17 mouse cellular contexts compared by ENCODE assay signal in the genomic region with DNA sequence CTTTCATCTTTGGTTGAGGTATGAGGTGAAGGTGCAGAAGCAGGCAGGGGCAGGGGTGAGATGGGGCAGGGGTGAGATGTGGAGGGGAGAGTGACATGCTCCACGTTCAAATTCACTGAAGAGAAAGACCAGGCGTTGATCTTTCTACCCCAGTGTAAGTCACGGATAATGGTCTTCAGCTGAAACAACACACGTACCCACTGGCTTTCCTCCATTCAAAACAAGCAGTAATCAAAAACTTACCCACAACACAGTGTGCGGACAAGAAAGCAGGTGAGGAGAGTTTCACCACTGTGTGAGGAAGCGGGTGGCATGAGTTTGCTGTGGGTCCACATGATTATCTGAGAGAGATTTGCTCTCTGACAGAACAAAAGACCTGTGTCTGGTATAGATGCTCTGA.
"Had no signal": no experiment of that assay in that cellular context is flagged by ENCODE, and none has a peak within 500 bp of the region (broad histone marks: within the 10 kb centered on the region; RNA-seq: fewer than 3 reads in every experiment).

No protein-coding gene starts in this region.

- H3K4me3 ChIP-seq: limb, embryonic 15.5 days; liver, embryonic 12.5 days; lung, embryonic 15.5 days; midbrain, embryonic 13.5 days; myocyte; neural tube, embryonic 12.5 days had no signal

- H3K9ac ChIP-seq: limb, embryonic 15.5 days; liver, embryonic 12.5 days; lung, embryonic 15.5 days; midbrain, embryonic 13.5 days; neural tube, embryonic 12.5 days had no signal

- H3K4me1 ChIP-seq: limb, embryonic 15.5 days; liver, embryonic 12.5 days; lung, embryonic 15.5 days had no signal

- H3K9me3 ChIP-seq: limb, embryonic 15.5 days; lung, embryonic 15.5 days; midbrain, embryonic 13.5 days; neural tube, embryonic 12.5 days had no signal

- ATAC-seq: liver, embryonic 12.5 days; midbrain, embryonic 13.5 days had no signal

- H3K27ac ChIP-seq: kidney, postnatal 0 days; limb, embryonic 15.5 days; liver, embryonic 12.5 days; lung, embryonic 15.5 days; macrophage; neural tube, embryonic 12.5 days had no signal

- H3K4me2 ChIP-seq: limb, embryonic 15.5 days; liver, embryonic 12.5 days; lung, embryonic 15.5 days; midbrain, embryonic 13.5 days had no signal

- DNase-seq: kidney, postnatal 36 days; layer of hippocampus, adult 9-11 months; layer of hippocampus, postnatal 36 days; lung, postnatal 14 days; retina, postnatal 1 day; right cerebral cortex, postnatal 4 days; spleen, adult 18-20 months; thymus, adult 18-20 months; thymus, postnatal 14 days had no signal

- H3K27me3 ChIP-seq: limb, embryonic 15.5 days; liver, embryonic 12.5 days; lung, embryonic 15.5 days; midbrain, embryonic 13.5 days; neural tube, embryonic 12.5 days had no signal
